Mouse (Mus musculus): ENCODE results near the gene Six4. TPM values are rescaled to one million over a fixed set of nuclear protein-coding genes. Genes with fewer than 3 reads are reported as not detected.
"Not testable (repeated sequence)": the region's sequence is repeated elsewhere in the genome, so short reads cannot be mapped to it uniquely, and the experiment has no call there.

The Six4 gene
- polyA plus RNA-seq, 1 experiment from 2014 or later: 1.3 TPM

DNA sequence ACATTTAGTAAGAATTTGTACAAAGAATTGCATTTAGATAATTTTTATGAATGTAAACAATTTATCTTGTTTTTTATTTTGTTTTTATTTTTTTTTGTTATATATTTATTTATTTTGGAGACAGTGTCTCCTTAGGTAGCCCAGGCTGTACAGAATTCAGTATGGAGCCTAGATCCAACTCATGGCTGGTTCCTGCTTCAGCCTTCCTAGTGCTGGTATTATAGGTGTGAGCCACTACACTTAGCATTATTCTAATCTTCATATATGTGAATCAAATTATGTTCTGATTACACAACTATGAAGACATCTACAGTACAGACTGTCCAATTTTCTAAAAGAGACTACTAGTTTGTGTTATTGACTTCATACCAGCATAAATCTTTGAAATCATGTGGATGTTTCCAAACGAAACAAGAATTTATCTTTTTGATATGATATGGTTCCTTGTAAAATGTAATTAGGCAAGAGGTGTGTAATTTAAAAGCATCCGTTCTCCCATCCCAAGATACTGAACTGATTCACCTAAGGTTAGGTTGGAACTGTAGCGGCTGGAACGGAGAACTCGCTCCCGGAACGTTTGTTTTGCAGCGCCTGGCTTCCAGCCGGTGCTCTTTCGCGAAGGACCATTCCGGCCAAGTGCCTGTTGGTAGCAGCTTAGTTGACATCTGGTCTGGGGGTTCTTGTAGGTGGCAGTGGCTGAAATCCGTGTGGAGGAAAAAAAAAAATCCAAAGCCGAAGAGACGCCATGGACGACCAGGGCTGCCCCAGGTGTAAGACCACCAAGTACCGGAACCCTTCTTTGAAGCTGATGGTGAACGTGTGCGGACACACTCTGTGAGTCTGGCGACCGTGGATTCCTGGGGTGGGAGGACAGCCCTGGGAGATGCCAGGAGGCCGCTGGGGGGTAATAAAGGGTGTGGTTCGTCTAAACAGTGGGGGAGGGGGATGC lies 10.1 kb upstream of the Six4 start, which contains the start of gene Mnat1:
Mnat1 (plus strand) TSS at position 625 of the 949 bp plus-strand sequence.
- H3K9me3 ChIP-seq (replicated peaks; ENCODE audit: control insufficient read depth, low read length): no peaks in the 10 kb centered on the region
- peak; percentile 45 for ATAC-seq (replicated peaks; ENCODE audit: extremely low read depth, insufficient read depth, low FRiP score)
- 2% methylated on average over 23 of the region's 23 CpGs for WGBS
- peak within 1 kb of the TSS; percentile 77 for H3K27ac ChIP-seq (ENCODE audit: low read length)
- peak within 1 kb of the TSS; percentile 92 for H3K9ac ChIP-seq (ENCODE audit: low read length)
- peaks cover 10% of the 10 kb centered on the region for H3K4me1 ChIP-seq (ENCODE audit: control insufficient read depth, insufficient read depth, low read length)
- H3K4me2 ChIP-seq (ENCODE audit: low read depth, low read length): peak within 1 kb of the TSS; percentile 84
- H3K4me3 ChIP-seq (ENCODE audit: low read length): peak within 1 kb of the TSS; percentile 96
- no peaks in the 10 kb centered on the region for H3K27me3 ChIP-seq (ENCODE audit: control insufficient read depth, insufficient read depth, low read length)
- no peaks in the 10 kb centered on the region for H3K36me3 ChIP-seq (ENCODE audit: control insufficient read depth, insufficient read depth)

DNA sequence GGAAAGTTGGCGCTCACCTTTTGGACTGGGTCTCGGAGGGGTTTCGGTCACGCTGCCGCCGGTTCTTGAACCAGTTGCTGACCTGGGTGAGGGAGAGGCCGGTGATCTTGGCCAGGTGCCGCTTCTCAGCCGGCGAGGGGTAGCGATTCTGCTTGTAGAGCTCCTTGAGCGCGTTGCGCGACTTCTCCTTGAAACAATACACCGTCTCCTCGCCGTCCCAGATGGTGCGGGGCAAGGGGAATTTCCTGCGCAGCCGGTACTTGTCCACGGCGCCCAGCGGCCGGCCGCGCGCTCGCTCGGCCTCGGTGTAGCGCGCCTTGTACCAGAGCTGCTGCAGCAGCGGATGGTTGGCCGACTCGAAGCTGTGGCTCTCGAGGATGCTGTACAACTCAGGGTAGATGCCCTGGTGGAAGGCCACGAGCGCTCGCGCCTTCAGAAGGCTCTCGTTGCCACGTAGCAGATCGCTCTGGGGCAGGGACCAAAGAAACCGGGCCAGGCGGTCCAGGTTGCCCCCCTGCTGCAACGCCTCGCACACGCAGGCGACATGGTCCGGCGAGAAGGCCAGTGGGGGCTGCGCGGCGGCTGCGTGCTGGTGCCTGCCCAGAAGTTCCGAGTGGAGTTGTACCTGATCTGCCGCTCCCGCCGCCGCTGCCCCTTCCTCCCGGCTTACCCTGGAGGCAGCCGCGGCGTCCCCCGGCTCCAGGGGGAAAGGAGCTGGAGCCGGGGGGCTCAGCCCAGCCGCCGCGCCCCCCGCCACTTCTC lies 749 bp downstream of the Six4 start:
- Histone ChIP-seq H3K36me3 (ENCODE audit: control insufficient read depth, insufficient read depth) (0 out of 2 replicates have a peak, but pooled peaks cover 3% of the 10 kb centered on the region), H3K4me2 (ENCODE audit: low read depth, low read length) (peak overlapping the region; percentile 100), H3K27me3 (ENCODE audit: control insufficient read depth, insufficient read depth, low read length) (peaks cover 4% of the 10 kb centered on the region; the same call in 1 of the 2 replicates), H3K4me1 (ENCODE audit: control insufficient read depth, insufficient read depth, low read length) (peaks cover 11% of the 10 kb centered on the region), H3K9me3 (replicated peaks; ENCODE audit: control insufficient read depth, low read length) (no peaks in the 10 kb centered on the region), H3K27ac (ENCODE audit: low read length) (peak overlapping the region; percentile 68), H3K9ac (ENCODE audit: low read length) (peak overlapping the region; percentile 82), H3K4me3 (ENCODE audit: low read length) (peak overlapping the region; percentile 87)
- WGBS: under 1% methylated on average over 71 of the region's 71 CpGs
- ATAC-seq (replicated peaks; ENCODE audit: extremely low read depth, insufficient read depth, low FRiP score): peak; percentile 39

DNA sequence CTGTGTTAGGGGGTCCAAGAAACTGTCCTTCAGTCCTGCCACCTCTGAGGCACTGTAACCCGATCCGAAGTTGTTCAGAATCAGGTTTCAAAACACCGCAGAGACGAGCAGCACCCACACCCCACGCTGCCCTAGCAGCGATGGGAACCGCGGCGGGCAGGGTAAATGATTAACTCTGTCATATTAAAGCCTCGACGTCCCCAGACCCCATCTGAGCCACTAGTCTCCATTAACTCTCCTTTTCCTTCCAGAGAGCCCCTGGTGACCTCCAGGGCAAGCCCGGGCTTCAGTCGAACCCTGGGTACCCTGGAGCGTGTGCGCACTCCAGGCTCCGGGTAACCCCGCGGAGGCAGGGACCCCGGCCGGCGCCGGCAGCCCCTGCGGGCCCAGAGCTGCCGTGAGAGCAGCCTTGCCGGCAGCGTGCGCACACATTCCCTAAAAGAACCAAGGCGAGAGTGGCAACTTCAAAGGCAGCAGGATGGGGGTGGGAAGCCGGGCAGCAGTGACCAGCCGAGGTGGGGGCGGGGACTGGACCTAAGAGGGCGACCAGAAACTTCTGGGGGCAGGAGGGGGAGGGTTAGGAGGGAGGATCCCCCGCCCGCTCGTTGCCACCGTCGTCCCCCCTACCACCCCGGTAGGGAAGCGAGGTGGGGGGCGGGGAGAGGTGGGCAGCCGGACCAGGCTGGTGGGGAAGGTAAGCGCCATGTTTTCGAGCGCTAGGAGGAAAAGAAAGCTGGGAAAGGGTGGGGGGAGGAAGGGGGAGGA lies 1.5 kb downstream of the Six4 start:
- H3K27me3 ChIP-seq (ENCODE audit: control insufficient read depth, insufficient read depth, low read length): peaks cover 4% of the 10 kb centered on the region; the same call in 1 of the 2 replicates
- H3K9me3 ChIP-seq (replicated peaks; ENCODE audit: control insufficient read depth, low read length): no peaks in the 10 kb centered on the region
- H3K4me2 ChIP-seq (ENCODE audit: low read depth, low read length): peak overlapping the region; percentile 100
- no peak for ATAC-seq (replicated peaks; ENCODE audit: extremely low read depth, insufficient read depth, low FRiP score)
- under 1% methylated on average over 44 of the region's 44 CpGs for WGBS
- H3K27ac ChIP-seq (ENCODE audit: low read length): peak overlapping the region; percentile 46
- peak overlapping the region; percentile 87 for H3K4me3 ChIP-seq (ENCODE audit: low read length)
- peaks cover 11% of the 10 kb centered on the region for H3K4me1 ChIP-seq (ENCODE audit: control insufficient read depth, insufficient read depth, low read length)
- 0 out of 2 replicates have a peak, but pooled peaks cover 3% of the 10 kb centered on the region for H3K36me3 ChIP-seq (ENCODE audit: control insufficient read depth, insufficient read depth)
- H3K9ac ChIP-seq (ENCODE audit: low read length): peak overlapping the region; percentile 82

DNA sequence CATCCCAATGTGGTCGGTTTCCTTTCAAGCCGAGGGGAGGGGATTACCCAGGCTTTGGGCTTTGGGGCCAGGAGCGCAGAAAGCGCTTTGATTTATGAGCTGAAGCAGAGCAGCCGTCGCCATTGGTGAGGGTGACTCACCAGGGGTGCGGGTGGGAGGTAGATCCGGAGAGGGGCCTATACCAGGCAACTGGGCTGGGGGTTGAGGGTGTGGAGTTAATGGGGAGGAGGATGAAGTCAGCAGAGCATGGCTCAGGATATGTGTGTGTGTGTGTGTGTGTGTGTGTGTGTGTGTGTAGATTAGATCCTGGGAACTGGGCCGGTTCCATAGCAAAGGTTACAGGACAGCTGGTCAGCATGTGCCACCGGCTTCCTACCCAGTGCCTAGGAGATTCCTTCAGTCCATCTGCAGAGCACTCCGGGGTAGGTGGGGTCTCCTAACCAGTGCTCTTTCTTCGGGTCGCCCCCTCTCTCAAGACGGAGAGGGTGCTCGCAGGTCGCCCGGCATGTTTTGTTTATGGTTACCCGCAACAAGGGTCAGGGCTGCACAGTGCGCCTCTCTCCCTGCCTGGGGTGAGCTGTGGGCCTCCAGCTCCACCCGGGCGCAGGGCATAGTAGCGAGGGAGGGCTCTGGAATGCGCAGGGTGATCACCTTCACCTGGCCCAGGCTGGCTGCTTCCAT lies 2.7 kb downstream of the Six4 start:
- WGBS: 17% methylated on average over 23 of the region's 23 CpGs
- peak overlapping the region; percentile 51 for H3K9ac ChIP-seq (ENCODE audit: low read length)
- ATAC-seq (replicated peaks; ENCODE audit: extremely low read depth, insufficient read depth, low FRiP score): no peak

DNA sequence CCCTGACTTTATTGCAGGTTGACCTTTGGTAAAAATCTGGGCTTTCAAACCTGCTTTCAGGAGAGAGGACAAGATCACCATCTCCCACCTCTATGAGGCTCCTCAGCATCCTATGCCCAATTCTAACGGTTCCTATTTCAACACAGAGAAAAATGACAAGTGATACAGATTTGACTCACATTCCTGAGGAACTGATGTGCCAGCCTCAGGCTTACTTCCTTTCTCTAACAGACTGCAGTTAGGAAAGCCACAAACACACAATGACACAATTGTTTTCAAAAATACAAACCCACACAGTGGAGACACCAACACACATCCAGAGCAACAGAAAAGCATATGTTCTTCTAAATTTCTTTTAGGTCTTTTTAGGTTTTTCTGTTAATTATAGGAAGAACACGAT lies 5.4 kb downstream of the Six4 start:
- no peak overlapping the region for H3K27ac ChIP-seq (ENCODE audit: low read length)
- no peaks in the 10 kb centered on the region for H3K9me3 ChIP-seq (replicated peaks; ENCODE audit: control insufficient read depth, low read length)
- peaks cover 15% of the 10 kb centered on the region for H3K36me3 ChIP-seq (ENCODE audit: control insufficient read depth, insufficient read depth)
- no peak overlapping the region for H3K9ac ChIP-seq (ENCODE audit: low read length)
- H3K4me1 ChIP-seq (ENCODE audit: control insufficient read depth, insufficient read depth, low read length): peaks cover 11% of the 10 kb centered on the region
- H3K4me2 ChIP-seq (ENCODE audit: low read depth, low read length): no peak overlapping the region
- WGBS: 68% methylated on average over 2 of the region's 2 CpGs
- no peak for ATAC-seq (replicated peaks; ENCODE audit: extremely low read depth, insufficient read depth, low FRiP score)
- no peak overlapping the region for H3K4me3 ChIP-seq (ENCODE audit: low read length)
- 0 out of 2 replicates have a peak, but pooled peaks cover 2% of the 10 kb centered on the region for H3K27me3 ChIP-seq (ENCODE audit: control insufficient read depth, insufficient read depth, low read length)

More for the DNA sequence above, 2.7 kb downstream of the Six4 start:
- Histone ChIP-seq H3K4me2 (ENCODE audit: low read depth, low read length) (peak overlapping the region; percentile 100), H3K4me3 (ENCODE audit: low read length) (peak overlapping the region; percentile 87), H3K27me3 (ENCODE audit: control insufficient read depth, insufficient read depth, low read length) (peaks cover 4% of the 10 kb centered on the region; the same call in 1 of the 2 replicates), H3K4me1 (ENCODE audit: control insufficient read depth, insufficient read depth, low read length) (peaks cover 11% of the 10 kb centered on the region), H3K36me3 (ENCODE audit: control insufficient read depth, insufficient read depth) (0 out of 2 replicates have a peak, but pooled peaks cover 3% of the 10 kb centered on the region), H3K9me3 (replicated peaks; ENCODE audit: control insufficient read depth, low read length) (no peaks in the 10 kb centered on the region), H3K27ac (ENCODE audit: low read length) (no peak overlapping the region)

DNA sequence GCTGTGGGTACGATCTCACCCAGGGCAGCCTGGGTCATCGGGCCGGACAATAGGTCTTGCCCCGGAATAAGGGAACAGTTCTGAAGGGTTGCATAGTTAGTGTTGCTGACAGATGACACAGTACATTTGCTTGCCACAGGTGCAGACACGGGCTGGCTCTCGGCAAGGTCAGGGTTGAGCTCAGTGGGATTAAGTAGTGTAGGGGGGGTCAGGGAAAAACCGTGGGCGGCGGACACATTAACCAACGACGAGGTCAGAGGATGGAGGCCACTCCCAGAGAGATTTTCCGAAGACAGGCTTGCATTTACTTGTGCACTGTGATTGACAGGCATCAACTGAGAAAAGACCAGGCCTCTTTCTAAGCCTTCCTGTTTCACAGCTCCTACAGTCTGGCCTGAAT lies 9.5 kb downstream of the Six4 start:
- no peak overlapping the region for H3K4me3 ChIP-seq (ENCODE audit: low read length)
- no peak overlapping the region for H3K27ac ChIP-seq (ENCODE audit: low read length)
- no peaks in the 10 kb centered on the region for H3K27me3 ChIP-seq (ENCODE audit: control insufficient read depth, insufficient read depth, low read length)
- H3K4me1 ChIP-seq (ENCODE audit: control insufficient read depth, insufficient read depth, low read length): no peaks in the 10 kb centered on the region
- WGBS: 81% methylated on average over 12 of the region's 12 CpGs
- H3K36me3 ChIP-seq (ENCODE audit: control insufficient read depth, insufficient read depth): peaks cover 15% of the 10 kb centered on the region
- no peaks in the 10 kb centered on the region for H3K9me3 ChIP-seq (replicated peaks; ENCODE audit: control insufficient read depth, low read length)
- H3K4me2 ChIP-seq (ENCODE audit: low read depth, low read length): no peak overlapping the region
- no peak overlapping the region for H3K9ac ChIP-seq (ENCODE audit: low read length)
- no peak for ATAC-seq (replicated peaks; ENCODE audit: extremely low read depth, insufficient read depth, low FRiP score)

DNA sequence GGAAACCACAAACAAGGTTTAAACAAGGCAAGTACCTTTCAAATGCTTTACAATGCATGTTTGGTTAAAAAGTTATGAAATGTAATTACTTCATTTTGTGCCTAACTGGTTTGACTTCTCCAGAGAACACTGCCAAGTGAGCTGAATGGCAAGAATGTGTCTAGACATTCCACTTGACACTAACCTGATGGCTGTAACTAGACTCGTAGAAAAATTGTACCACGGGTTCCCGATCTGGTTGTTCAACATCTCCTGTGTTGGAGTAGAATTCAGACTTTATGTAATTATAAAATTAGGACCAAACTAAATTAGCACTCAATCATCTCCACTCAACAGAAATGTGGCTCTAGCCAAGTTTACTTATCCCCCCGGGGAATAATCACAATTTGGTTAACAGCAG lies 14.7 kb downstream of the Six4 start:
- Histone ChIP-seq H3K27me3 (ENCODE audit: control insufficient read depth, insufficient read depth, low read length) (no peaks in the 10 kb centered on the region), H3K27ac (ENCODE audit: low read length) (no peak overlapping the region), H3K9me3 (replicated peaks; ENCODE audit: control insufficient read depth, low read length) (no peaks in the 10 kb centered on the region), H3K4me2 (ENCODE audit: low read depth, low read length) (no peak overlapping the region), H3K4me1 (ENCODE audit: control insufficient read depth, insufficient read depth, low read length) (peaks cover 3% of the 10 kb centered on the region; the same call in 1 of the 2 replicates), H3K4me3 (ENCODE audit: low read length) (no peak overlapping the region), H3K36me3 (ENCODE audit: control insufficient read depth, insufficient read depth) (peaks cover 7% of the 10 kb centered on the region), H3K9ac (ENCODE audit: low read length) (no peak overlapping the region)
- no peak for ATAC-seq (replicated peaks; ENCODE audit: extremely low read depth, insufficient read depth, low FRiP score)
- WGBS: 46% methylated on average over 4 of the region's 4 CpGs

DNA sequence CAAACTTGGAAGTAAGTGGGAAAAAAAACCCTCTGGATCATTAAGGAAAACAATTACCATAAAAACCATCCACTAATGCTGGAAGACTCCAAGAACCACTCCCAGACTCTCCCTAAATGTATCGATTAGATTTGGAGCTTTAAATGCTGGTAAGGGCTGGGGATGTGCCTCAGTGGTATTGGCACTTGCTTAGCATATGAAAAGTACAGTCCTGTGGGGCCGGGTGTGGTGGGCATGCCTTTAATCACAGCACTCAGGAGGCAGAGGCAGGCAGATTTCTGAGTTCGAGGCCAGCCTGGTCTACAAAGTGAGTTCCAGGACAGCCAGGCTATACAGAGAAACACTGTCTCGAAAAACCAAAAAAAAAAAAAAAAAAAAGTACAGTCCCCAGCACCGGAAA lies 17.1 kb downstream of the Six4 start:
- not testable (repeated sequence) for H3K27ac ChIP-seq (ENCODE audit: low read length); H3K9me3 ChIP-seq (replicated peaks; ENCODE audit: control insufficient read depth, low read length); H3K4me1 ChIP-seq (ENCODE audit: control insufficient read depth, insufficient read depth, low read length); H3K27me3 ChIP-seq (ENCODE audit: control insufficient read depth, insufficient read depth, low read length); ATAC-seq (replicated peaks; ENCODE audit: extremely low read depth, insufficient read depth, low FRiP score); H3K9ac ChIP-seq (ENCODE audit: low read length); H3K4me3 ChIP-seq (ENCODE audit: low read length); H3K36me3 ChIP-seq (ENCODE audit: control insufficient read depth, insufficient read depth); H3K4me2 ChIP-seq (ENCODE audit: low read depth, low read length)
- 88% methylated on average over 5 of the region's 5 CpGs for WGBS
